Mouse (Mus musculus): Measurements from ENCODE around the gene Ppp1r15b.

DNA sequence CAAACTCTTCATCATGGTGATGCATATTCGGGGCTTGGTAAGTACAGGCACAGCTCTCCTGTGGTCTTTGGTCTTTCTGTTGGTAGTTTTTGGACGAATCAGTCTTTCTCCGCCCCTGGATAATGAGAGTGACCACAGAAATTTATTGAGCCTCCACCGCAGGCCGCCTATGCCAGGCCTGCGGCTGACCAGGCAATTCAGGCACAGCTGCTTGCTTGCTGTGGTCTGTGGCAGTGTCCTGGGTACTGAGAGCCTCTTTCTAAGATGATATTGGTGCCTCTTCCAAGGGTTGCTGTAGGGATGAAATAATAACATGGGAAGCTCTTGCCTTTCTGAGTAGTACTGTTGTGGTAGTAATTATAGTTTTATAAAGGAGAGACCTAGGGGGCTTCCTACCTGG, 27.1 kb upstream of the Ppp1r15b start:
- TF ChIP-seq CTCF (IDR thresholded peaks at IDR 0.05; ENCODE audit: low read depth) (no peak), EP300 (IDR thresholded peaks at IDR 0.05; ENCODE audit: low read depth) (no peak)

Data from liver, embryonic 14.5 days (tissue).